Mouse (Mus musculus) monocyte, adult 2 months (primary cell): ENCODE measurements around the gene Pex6.
A peak's percentile ranks its signal among the peaks of the same experiment; 100 is the strongest.

Experiments used
- DNase-seq, 2 experiments: peaks; one replicate each; pipeline ENCODE4 v3.0.0; 2022; ENCODE audit warnings: low spot score in 2 of 2, low read depth in 1 of 2

Pex6 gene

DNA sequence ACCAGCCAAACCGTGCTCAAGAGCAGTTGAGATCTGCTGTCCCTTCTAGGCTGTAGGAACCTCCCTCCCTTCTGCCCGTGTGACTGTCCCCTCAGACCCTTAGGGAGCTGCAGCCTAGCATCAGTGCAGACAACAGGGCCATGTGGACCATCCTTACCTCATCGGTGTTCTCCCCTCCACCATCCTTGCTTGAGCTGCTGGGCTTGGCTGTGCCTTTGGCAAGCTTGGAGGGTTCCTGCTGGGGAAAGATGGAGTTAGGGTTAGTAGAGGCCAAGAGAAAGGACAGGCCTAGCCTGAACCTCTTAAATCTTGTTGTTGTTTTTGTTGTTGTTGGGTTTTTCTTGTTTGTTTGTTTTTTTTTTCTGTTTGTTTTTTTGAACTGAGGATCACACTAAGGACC is 11.4 kb upstream of the Pex6 start:
- no peak for DNase-seq

DNA sequence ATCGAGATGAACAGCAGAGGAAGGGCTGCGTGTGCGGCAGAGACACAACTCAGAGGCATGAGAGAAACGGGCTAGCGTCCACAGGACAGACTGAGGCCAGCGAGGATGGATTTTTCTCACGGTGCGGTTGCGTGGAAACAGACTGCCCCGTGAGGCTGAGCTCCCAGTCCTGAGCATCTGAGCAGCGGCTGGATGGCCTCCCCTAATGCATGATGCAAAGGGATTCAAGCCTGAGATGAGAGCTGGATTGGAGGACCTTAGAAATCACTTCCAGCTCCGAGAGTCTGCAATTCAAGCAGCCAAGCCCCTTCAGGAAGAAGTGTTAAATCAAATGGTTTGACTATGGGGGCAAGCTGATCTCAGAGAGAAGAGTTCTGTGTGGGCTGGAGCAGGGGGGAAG is 9.8 kb upstream of the Pex6 start:
- no peak for DNase-seq

DNA sequence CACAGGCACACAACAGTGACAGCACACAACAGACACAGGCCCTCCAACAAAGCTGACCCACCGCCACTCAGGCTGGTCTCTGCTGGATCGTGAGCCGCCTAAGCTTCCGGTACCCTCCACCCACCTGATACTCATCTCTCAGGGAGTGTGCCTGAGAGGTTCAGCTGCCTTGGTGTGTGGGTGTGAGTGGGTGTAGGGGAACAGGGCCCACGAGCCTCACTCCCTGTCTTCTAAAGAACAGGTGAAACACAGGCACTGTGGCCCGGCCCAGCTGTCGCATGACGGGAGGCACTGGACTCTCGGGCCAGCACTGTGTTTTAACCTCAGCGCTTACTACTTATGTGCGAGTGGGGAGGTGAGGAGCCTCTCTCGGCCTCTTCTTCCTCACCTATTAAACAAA is 9.2 kb upstream of the Pex6 start:
- no peak for DNase-seq

DNA sequence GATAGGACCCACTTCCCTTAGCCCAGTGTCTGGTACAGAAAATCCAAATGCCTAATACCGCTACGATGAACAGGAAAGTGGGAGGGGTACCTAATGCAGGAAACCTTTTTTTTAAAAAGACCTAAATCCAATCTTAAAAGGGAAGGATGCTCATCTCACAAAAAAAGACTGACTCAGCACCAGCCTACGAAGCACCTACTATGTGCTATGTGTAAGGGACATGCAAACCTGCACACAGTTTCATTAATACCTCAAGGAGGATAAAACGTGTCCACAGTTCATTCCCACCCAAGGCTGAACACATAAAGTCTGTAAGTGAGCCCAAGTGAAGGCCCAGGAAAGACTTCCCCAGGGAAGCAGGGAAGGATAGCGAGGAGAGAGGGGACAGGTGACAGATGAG is 8.8 kb upstream of the Pex6 start:
- DNase-seq: no peak

DNA sequence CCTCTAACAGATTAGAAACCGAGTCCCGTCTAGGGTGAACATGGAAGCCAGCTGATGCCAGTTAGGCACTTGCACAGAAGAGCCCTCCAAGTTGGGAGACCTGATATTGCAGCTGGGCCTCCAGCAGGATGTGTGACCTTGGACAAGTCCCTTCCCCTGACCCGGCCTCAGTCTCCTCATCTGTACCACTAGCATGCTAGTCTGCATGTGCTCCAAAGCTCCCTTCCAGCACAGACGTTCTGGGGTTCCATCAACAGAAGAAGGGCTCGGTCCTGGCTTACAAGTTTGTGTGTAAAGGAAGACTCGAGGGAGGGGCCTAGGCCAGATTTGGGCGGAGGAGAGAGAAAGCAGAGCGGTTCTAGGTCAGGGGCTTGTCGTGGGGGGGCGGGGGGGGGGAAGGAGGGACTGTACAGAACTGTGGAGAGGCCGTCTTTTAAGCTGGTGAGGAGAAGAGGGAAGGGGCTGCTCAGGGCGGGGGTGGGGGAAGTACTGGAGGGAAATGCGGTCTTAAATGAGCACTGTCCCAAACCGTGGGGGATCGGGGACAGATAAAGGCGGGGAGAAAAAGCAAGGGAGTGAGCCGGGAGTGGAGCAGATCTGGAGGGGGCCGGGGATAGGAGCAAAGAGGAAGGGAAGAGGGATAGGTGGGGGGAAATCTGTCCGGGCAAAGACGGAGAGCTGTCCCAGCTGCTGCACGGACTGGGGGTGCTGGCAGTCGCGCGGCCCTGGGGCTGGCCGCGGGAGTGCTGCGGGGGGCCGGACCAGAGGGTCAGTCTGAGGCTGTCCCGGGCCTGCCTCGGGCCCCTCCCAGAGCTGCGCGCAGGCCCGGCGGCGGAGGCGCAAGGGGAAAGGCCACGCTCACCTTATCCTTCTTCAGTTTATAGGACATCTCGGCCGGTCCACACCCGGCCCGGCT is 7.0 kb upstream of the Pex6 start:
- DNase-seq: no peak

DNA sequence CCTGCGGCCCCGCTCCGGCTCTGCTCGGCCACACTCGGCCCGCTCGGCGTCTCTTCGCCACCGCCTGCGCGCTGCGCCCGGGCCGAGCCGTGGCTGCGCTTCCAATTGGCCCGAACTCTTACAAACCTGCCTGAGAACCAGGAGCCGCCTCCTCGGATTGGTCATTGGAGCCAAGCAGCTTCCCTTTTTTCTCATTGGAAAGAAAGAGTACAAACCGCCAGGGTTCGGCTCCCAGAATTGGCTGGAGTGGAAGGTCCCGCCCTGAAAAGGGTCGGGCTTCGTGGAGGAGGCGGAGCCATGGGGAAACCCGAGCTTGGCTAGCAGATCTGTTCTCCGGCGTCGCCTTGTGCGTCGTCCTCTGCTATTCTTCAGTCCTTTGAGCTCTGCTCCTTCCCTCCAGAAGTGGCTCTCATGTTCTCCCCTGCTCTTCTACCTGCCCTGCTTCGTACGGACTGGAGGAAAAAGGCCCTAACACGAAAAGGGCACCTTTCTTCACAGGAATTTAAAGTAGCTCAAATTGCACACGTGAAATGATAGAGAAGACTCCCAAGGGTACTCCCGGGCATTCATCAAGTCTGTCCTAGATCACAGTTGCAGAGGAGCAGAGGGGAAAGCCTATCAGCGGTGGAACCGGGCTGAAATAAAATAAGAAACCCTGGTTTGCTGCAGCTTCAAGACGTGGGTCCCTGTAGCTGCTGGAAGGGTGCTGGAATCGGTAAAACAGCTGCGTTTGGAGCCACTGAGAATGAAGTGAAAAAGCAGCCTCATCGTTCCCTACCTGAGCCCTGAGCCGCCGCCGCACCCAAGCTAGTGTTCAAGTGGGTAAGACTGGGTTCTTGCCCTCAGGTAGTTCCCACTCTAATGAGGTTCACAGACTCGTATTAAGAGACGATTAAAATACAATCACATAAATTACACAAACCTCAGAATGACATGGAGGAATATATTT is 6.1 kb upstream of the Pex6 start, which contains the start of gene Ppp2r5d:
Gene Ppp2r5d (minus strand): TSS at position 225 of the 949 bp plus-strand sequence.
- peak; percentile 91 to 93 for DNase-seq

DNA sequence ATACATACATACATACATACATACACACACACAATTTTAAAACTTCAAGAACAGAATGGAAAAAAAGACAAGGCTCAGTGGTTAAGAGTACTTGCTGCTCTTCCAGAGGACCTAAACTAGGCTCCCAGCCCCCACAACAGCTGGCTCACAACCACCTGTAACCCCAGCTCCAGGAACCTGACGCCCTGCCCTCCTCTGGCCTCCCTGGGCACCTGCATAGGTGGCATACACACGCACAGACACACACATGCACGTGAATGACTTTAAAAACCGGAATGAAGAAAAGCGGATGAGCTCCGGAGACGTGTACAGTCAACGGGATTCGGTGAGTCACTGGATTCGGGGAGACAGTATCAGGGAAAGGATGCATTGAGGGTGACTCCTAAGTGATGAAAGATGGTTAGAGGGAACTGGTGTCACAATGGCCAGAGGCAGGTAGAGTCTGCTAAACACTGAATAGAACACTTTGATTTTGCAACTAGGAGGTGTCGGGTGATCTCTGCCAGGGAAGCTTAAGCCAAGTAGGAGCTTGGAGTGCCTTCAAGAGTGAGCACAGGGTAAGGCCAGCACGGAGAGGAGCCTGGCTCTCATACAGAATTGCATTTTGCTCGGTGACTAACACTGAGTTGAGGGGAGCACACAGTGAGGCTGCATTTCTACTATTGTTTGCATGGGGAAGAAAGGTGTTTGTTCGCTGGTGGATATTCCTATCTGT is 4.7 kb upstream of the Pex6 start:
- no peak for DNase-seq

DNA sequence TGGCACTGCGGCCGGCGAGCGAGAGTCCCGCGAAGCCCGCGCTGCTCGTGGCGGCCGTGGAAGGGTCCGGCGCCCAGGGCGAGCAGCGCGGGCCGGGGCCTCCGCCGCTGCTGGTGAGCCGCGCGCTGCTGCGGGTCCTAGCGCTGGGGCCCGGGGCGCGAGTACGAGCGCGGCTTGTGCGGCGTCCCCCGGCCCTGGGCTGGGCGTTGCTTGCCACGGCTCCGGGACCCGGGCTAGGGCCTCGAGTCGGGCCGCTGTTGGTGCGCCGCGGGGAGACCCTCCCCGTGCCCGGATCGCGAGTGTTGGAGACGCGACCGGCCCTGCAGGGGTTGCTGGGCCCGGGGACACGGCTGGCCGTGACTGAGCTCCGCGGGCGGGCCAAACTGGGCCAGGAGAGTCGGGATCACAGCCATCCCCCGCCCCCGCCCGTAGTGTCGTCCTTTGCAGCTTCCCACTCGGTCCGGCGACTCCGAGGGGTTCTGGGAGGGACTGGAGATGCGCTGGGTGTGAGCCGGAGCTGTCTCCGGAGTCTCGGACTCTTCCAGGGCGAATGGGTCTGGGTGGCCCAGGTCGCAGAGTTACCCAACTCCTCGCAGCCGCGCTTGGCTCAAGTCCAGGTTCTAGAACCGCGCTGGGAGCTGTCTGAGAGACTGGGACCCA is 479 bp downstream of the Pex6 start:
- DNase-seq: no peak

DNA sequence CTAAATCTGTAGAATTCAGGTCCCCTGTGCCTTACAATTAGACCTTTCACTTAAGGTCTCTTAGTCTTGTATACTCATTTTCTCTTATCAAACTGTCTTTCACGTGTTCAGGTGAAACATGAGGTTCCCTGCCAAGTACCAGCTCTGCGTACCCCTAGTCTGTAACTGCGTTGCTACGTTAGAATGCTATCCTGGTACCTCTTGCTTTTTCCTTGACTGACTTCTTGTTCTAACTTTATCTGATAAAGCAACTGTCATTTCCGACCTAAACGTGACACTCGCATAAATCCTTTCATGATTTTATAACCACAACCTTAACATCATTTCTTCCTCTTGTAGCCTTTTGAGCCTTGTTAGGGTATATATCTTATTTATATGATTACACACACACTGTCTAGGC is 1.2 kb downstream of the Pex6 start:
- no peak for DNase-seq

DNA sequence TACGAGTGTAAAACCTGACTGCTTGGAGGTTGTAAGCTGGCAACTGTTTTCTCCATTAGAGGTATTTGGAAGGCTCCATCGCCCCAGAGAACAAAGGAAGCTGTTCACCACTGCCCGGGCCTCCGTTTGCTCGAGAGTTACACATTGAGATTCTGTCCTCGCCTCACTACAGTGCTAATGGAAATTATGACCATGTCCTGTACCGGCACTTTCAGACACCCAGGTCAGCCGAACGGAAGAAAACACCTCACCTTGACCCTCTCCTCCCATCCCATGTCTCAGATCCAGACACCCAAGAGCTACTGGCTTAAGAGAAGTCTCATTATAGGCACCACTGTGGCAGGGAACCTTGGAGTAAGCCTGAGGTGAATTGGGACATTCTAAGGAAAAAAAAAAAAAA is 2.6 kb downstream of the Pex6 start:
- no peak for DNase-seq

DNA sequence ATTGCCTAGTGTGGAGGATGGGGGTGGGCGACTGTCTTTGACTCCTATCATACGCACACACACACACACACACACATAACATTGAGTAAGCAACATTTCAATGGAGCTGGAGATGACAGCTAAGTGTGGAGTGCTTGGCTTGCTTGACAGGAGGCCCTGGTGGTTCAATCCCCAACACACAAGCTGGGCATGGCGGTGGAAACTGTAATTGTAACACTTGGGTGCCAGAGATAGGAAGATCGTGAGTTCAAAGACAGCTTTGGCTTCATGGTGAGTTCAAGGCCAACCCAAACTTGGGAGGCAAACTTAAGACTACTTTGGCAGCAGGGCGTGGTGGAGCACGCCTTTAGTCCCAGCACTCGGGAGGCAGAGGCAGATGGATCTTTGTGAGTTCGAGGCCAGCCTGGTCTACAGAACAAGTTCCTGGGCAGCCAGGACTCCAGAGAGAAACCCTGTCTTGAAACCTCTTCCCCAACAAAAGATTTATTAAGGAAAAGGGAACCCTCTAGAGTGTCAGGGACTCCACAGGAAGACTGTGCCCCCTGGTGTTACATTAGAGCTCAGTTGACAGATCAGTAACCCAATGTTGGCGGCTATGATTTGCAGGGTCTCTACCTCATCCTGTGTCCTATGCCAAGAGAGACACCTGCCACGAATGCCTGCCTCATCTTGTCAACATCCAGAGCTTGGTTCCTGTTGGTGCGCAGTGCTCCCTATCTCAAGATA is 3.7 kb downstream of the Pex6 start:
- no peak for DNase-seq

DNA sequence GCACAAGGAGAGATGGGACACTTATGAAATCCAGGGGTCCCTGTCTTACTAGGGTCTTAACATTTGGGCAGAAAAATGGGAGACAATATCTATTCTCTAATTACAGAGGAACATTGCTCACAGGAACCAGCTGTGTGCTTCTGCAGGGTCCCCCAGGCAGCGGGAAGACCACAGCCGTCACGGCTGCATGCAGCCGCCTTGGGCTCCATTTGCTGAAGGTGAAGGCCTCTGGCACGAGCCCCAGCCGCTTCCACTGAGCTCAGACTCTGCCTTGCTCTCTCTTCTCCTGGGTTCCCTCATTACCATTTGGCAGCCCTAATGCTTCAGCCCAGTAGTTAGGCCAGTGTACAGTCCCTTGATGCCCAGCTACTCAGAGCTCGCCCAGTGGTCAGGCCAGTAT is 9.8 kb downstream of the Pex6 start:
- DNase-seq: no peak

DNA sequence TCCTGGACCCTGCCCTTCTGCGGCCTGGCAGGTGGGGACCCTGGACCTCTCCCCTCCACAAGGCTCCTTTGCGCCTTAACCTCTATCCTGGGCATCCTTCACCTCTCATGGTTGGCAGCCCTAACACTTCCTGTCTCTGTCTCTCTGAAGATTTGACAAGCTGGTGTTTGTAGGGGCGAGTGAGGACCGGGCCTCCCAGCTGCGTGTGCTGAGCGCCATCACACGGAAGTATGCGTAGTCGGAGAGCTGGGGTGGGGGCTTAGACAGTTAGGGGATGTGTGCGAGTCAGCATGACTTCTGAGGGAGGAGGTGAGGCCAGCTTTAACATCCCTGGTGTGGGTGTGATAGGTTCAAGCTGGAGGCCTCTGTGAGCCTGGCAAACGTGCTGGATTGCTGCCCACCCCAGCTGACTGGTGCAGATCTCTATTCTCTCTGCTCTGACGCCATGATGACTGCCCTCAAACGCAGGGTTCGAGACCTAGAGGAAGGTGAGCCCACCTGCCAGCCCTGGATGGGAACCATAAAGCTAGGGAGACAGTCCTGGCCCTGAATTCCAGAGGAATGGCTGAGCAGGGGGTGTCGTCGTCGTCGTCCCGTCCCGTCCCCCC is 13.3 kb downstream of the Pex6 start:
- no peak for DNase-seq

DNA sequence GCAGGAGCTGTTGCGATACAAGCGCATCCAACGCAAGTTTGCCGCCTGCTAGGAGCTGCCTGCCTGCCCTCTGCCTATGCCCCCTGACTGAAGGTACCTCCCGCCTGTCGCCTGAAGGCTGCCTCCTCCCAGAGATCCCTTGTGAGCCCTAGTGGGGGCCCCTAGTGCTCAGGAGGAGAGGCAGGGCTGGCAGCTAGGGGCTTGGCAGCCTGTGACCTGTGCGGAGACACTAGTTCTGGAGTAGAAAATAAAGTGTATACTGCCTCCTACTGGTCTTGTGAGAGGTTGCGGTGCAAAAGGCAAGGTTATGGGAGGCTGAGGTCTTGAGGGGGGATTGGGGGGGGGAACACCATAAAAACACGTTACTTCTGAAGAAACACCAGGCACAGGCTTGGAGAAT is 14.0 kb downstream of the Pex6 start:
- no peak for DNase-seq

DNA sequence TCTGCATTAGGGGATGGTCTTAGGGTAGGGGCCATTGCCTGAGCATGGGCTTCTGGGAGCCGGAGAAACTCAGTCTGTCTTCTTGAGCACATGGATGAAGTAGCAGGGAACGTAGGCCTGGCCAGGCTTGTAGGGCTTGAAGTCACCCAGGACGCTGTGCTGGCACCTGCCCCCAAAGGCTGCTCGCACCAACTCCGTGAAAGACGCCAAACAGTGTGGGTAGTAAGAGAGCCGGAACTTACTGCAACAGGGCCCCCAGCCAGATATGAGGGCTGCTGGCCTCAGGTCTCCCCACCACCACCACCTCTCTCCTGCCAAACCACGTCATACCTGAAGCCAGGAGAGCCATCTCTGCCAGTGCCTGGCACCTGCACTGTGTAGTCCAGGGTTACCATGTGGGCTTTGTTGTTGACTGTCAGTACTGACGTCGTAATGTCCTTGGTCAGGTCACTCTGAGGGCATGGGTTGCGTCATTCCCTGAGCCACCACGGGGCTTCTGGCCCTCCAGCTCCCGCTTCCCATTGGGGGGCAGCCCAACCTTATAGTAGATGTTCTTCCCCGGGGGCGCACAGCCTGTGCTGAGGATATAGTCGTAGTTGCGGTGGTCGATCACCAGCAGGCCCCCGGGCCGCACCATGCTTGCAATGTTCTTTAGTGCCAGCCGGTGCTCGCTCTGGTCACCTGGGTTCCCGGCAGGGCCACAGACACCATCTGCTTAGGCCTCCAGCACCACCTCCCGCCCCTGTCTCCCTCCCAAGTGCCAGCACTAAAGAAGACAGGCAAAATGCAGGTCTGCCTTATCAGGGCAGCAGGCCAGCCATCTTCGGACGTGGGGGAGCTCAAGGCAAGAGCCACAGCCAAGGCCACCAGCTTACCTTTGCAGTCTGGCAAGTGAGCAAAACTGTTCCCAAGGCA is 14.7 kb downstream of the Pex6 start:
- no peak for DNase-seq

DNA sequence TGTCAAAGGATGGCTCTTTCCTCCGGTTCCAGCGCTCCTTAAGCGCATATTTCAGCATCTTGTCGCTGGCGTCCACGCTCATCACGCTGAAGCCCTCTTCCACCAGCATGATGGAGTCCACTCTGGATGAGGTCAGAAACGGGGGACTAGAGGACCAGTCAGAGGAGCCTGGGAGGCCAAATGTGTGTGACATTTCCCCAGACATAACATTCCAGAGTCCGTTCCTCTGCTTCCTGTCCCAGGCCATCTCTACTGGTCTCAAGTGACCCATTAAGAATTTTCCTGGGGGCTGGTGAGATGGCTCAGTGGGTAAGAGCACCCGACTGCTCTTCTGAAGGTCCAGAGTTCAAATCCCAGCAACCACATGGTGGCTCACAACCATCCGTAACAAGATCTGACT is 16.0 kb downstream of the Pex6 start:
- no peak for DNase-seq

DNA sequence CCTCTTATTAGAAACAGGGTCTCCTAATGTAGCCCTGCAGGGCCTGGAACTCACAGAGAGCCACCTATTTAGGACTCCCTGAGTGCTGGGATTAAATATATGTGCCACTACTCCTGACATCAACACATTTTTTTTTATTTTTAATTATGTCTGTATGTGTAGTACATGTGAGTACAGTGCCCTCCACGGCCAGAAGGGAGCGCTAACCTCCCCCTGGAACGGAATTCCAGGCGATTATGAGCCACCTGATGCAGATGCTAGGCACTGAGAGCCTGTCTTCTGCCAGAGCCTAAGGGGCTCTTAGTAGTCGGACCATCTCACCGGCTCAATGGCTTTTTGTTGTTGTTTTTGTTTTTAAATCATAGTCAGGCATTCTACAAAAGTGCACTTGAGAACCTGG is 16.8 kb downstream of the Pex6 start:
- DNase-seq: no peak

DNA sequence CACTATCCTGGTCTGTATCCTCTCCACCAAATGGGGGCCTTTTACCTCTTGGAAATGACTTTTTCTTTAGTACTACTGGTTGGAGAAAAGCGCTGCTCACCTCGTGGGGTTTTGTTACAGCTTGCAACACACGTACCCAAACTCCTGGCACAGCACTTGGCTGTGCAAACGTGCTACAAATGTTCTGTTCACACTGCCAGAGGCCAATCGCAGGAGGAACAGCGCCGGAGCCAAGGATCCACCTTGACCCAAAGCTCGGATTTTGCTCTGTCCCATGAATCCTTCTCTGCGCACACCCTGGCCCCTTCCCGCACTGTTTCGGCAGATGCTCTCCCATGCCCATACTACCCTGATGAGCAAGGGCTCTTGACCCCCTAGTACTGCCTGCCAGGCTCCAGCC is 17.2 kb downstream of the Pex6 start:
- DNase-seq: no peak

DNA sequence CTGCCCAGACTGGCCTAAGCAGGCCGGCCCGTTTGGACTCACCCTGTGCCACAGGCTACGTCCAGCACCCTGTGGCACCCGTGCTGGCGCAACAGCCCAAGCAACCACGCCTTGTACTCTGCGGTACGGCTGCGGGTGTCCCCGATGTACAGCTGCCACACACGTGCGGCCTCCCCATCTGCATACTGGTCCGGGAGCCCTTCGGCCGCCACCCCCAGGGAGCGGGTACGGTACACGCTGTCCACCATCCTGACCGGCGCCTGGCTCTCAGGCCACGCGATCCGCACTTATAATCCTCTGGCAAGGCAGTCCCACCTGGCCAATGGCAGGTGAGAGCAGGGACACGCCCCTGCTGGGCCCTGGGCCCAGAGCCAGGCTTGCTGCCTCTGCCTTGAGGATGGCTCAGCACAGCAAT is 17.6 kb downstream of the Pex6 start, which contains the start of gene Gnmt:
Gene Gnmt (minus strand): TSS at position 265 of the 415 bp plus-strand sequence.
- DNase-seq: no peak
